Mouse (Mus musculus) regulatory T cell (primary cell): Measurements from ENCODE around the gene Trim10.

ENCODE experiments used
- in situ Hi-C: fragments of 300-600 bp; cut with MboI, MseI; formaldehyde crosslinking; loops from one replicate; pipeline ENCODE4 v1.15.1; 2025; ENCODE audit warnings: high pct_unique_total_duplicates

Trim10 gene

GRCm38 (mm10) chr17:36909802-36910201 lies 40.4 kb downstream of the Trim10 start:
- in situ Hi-C loops, result loop anchor here (5.0 kb wide), 1 partner anchor 292 kb away; the partner anchor contains the start of gene Olfr94

GRCm38 (mm10) chr17:36912031-36912430 lies 42.7 kb downstream of the Trim10 start:
- in situ Hi-C loops, result no loop called here

GRCm38 (mm10) chr17:36914108-36914507 lies 44.7 kb downstream of the Trim10 start:
- in situ Hi-C loops, result no loop called here

- in situ Hi-C loops, result no loop called here
Observed at GRCm38 (mm10) chr17:36915076-36915475, 45.7 kb downstream of the Trim10 start.

GRCm38 (mm10) chr17:36920239-36920638 lies 50.9 kb downstream of the Trim10 start:
- in situ Hi-C loops, result loop anchor here (5.0 kb wide), 1 partner anchor 67 kb away; the partner anchor contains the start of gene H2-M5

GRCm38 (mm10) chr17:36922715-36923114 lies 53.3 kb downstream of the Trim10 start:
- in situ Hi-C loops, result loop anchor here (5.0 kb wide), 1 partner anchor 65 kb away; the partner anchor contains the start of gene H2-M5

- in situ Hi-C loops, result loop anchor here (5.0 kb wide), 1 partner anchor 64 kb away; the partner anchor contains the start of gene H2-M5
Observed at GRCm38 (mm10) chr17:36923491-36923890, 54.1 kb downstream of the Trim10 start.
